Mouse (Mus musculus) neural tube, embryonic 13.5 days (tissue): ENCODE measurements around the gene Rnf10. TPM values are rescaled to one million over a fixed set of nuclear protein-coding genes. Genes with fewer than 3 reads are reported as not detected.

Experiments used
- polyA plus RNA-seq: library from polyadenylated mRNA; unstranded; fragments of >200 nt; fragmentation: Nextera tagmentation; extraction: Ambion mirVana; gene quantifications from 2 replicates; pipeline ENCODE4 v1.2.1, GENCODE M21; 2015

Gene Rnf10
- polyA plus RNA-seq, 1 experiment from 2014 or later = 185 TPM

Other genes starting within 250 kb of the Rnf10 start
- 32.8 and 33.7 TPM in 2 replicates for gene Gm10401, start 174.6 kb downstream of the Rnf10 start, polyA plus RNA-seq
- 29.1 and 30.6 TPM in 2 replicates for gene Acads, start 153.6 kb downstream of the Rnf10 start, polyA plus RNA-seq
- 37.2 and 39.3 TPM in 2 replicates for gene Unc119b, start 137.9 kb downstream of the Rnf10 start, polyA plus RNA-seq
- gene Mlec, start 114.7 kb downstream of the Rnf10 start, polyA plus RNA-seq = 32.1 and 33.5 TPM in 2 replicates
- gene Cabp1, start 78.5 kb downstream of the Rnf10 start, polyA plus RNA-seq = 24.3 and 27.7 TPM in 2 replicates
- 123 and 138 TPM in 2 replicates for gene Pop5, start 37.1 kb downstream of the Rnf10 start, polyA plus RNA-seq
- 49.9 and 58.7 TPM in 2 replicates for gene Coq5, start 6.8 kb upstream of the Rnf10 start, polyA plus RNA-seq
- 1,475 and 1,543 TPM in 2 replicates for gene Dynll1, start 28.1 kb upstream of the Rnf10 start, polyA plus RNA-seq
- 170 and 220 TPM in 2 replicates for gene Srsf9, start 54.3 kb upstream of the Rnf10 start, polyA plus RNA-seq
- 36.7 and 41.1 TPM in 2 replicates for gene Gatc, start 68.3 kb upstream of the Rnf10 start, polyA plus RNA-seq
- 49.7 and 54.8 TPM in 2 replicates for gene Triap1, start 68.3 kb upstream of the Rnf10 start, polyA plus RNA-seq
- 1,130 and 1,174 TPM in 2 replicates for gene Cox6a1, start 76.1 kb upstream of the Rnf10 start, polyA plus RNA-seq
- gene Msi1, start 156.7 kb upstream of the Rnf10 start, polyA plus RNA-seq = 66.5 and 66.7 TPM in 2 replicates
- gene Pla2g1b, start 193.4 kb upstream of the Rnf10 start, polyA plus RNA-seq = 0.95 TPM in 1 of 2 replicates, not detected in the other
- 26.8 and 33.0 TPM in 2 replicates for gene Sirt4, start 211.8 kb upstream of the Rnf10 start, polyA plus RNA-seq
- 26.5 and 26.6 TPM in 2 replicates for gene Pxn, start 233.8 kb upstream of the Rnf10 start, polyA plus RNA-seq